11 mouse cellular contexts compared by ENCODE assay signal in the genomic region with DNA sequence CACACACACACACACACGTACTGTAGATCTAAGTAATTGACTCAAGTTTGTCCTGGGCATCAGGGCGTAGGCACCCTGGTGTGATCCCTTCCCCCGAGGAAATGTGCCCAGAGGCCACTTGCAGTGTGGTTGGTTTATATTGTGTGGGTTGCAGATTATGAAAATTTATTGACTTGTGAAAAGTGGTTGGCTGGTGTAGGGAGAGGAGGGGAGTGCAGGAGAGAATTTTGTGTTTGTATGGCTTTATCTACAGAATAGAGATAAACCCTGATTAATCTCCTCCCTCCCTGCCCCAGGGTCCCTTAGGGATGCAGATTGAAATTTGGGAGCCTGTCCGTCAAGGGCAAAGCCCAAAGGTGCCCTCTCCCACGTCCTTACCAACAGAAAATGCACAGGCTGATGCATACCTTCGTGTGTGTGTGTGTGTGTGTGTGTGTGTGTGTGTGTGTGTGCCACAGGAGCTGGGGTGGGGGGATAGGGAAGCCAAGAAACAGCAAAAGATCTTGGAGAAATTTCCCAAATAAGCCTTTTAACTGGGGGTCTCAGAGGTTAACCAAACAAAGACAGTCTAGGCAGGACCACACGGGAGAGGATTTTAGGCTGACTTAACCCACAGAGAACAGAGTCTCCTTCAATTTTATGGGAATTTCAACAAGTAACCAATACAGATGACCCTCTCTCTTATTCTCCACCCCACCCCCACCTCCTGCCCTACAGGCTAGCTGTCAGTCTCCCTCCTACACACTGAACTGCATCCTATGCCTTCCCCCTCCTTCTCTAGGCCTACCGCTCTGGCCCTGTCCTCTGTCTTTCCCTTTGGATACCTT. TPM values are rescaled to one million over a fixed set of nuclear protein-coding genes. Genes with fewer than 3 reads are reported as not detected.
DNase-seq lines count a peak whose midpoint lies in the region; ATAC-seq and TF ChIP-seq lines count a peak whose summit lies in the region.
"Had no signal": no experiment of that assay in that cellular context is flagged by ENCODE, and none has a peak within 500 bp of the region (broad histone marks: within the 10 kb centered on the region; RNA-seq: fewer than 3 reads in every experiment).

No protein-coding gene starts in this region.

- WGBS in embryonic facial prominence, embryonic 15.5 days: 34% methylated on average over 8 of the region's 8 CpGs
- 4% methylated on average over 8 of the region's 8 CpGs for WGBS in limb, embryonic 10.5 days
- 38% methylated on average over 8 of the region's 8 CpGs for WGBS in olfactory bulb, adult 2 months

- ATAC-seq in embryonic facial prominence, embryonic 15.5 days (ENCODE audit: insufficient number of reproducible peaks, low FRiP score, low TSS enrichment, low read depth): no peak

- peaks cover 89% of the 10 kb centered on the region for H3K27me3 ChIP-seq in embryonic facial prominence, embryonic 15.5 days
- H3K27me3 ChIP-seq in limb, embryonic 10.5 days (ENCODE audit: low read depth, poor library complexity, severe bottlenecking): peaks cover 95% of the 10 kb centered on the region

- no peak overlapping the region for H3K9ac ChIP-seq in embryonic facial prominence, embryonic 15.5 days

- H3K27ac ChIP-seq in layer of hippocampus, adult 2 months: peak overlapping the region; percentile 61; the same call in 1 of the 2 replicates
- no peak overlapping the region for H3K27ac ChIP-seq in embryonic facial prominence, embryonic 15.5 days (replicated peaks)
- H3K27ac ChIP-seq in limb, embryonic 10.5 days: no peak overlapping the region
- no peak overlapping the region for H3K27ac ChIP-seq in olfactory bulb, adult 2 months (ENCODE audit: insufficient read depth, low read depth, low read length)

- peak overlapping the region; percentile 24; the same call in 1 of the 2 replicates for H3K4me3 ChIP-seq in layer of hippocampus, adult 2 months
- H3K4me3 ChIP-seq in embryonic facial prominence, embryonic 15.5 days (replicated peaks): peak overlapping the region; percentile 55
- H3K4me3 ChIP-seq in limb, embryonic 10.5 days: no peak overlapping the region
- H3K4me3 ChIP-seq in olfactory bulb, adult 2 months (ENCODE audit: insufficient read depth, low read depth, low read length): peak overlapping the region; percentile 2; the same call in 1 of the 2 replicates

- H3K4me1 ChIP-seq in embryonic facial prominence, embryonic 15.5 days: peaks cover 41% of the 10 kb centered on the region
- peaks cover 52% of the 10 kb centered on the region for H3K4me1 ChIP-seq in limb, embryonic 10.5 days
- H3K4me1 ChIP-seq in olfactory bulb, adult 2 months (ENCODE audit: control insufficient read depth, insufficient read depth, low read length): peaks cover 27% of the 10 kb centered on the region

- TF ChIP-seq CTCF in layer of hippocampus, adult 2 months (conservative IDR thresholded peaks at IDR 0.05): no peak
- no peak for TF ChIP-seq CTCF in olfactory bulb, adult 2 months (IDR thresholded peaks at IDR 0.05; ENCODE audit: insufficient read depth, low read depth, low read length)

- no peaks in the 10 kb centered on the region for H3K36me3 ChIP-seq in embryonic facial prominence, embryonic 15.5 days
- H3K36me3 ChIP-seq in limb, embryonic 10.5 days: no peaks in the 10 kb centered on the region

- no peaks in the 10 kb centered on the region for H3K9me3 ChIP-seq in embryonic facial prominence, embryonic 15.5 days (replicated peaks)
- H3K9me3 ChIP-seq in limb, embryonic 10.5 days (replicated peaks): no peaks in the 10 kb centered on the region

- peak overlapping the region; percentile 52; the same call in 1 of the 2 replicates for H3K4me2 ChIP-seq in embryonic facial prominence, embryonic 15.5 days (replicated peaks)

- TF ChIP-seq POLR2A in olfactory bulb, adult 2 months (IDR thresholded peaks at IDR 0.05; ENCODE audit: insufficient read depth, low read depth, low read length): no peak

- DNase-seq in layer of hippocampus, adult 2 months (ENCODE audit: low spot score in 2 of 2): no peak
- no peak for DNase-seq in layer of hippocampus, adult 8-10 months (ENCODE audit: low spot score in 2 of 2)
- peak; percentile 34 for DNase-seq in limb, embryonic 10.5 days (ENCODE audit: low spot score)
- DNase-seq in ovary, postnatal 14 days (ENCODE audit: low spot score): no peak
- no peak for DNase-seq in adrenal gland, adult 2 months
- no peak for DNase-seq in layer of hippocampus, adult 11-12 months (ENCODE audit: low spot score)
- DNase-seq: adrenal gland, postnatal 25 days; heart, postnatal 14 days; thymus, adult 2 months had no signal

RNA-seq across cellular contexts. Expression of gene Foxf2, which starts 2.5 kb away (rescaled TPM):
- total RNA-seq in layer of hippocampus, adult 2 months (2021): 1 to 10 TPM; 4.7 to 5.5 TPM
- total RNA-seq in layer of hippocampus, adult 8-10 months (2022): 1 to 10 TPM; 3.6 to 4.8 (median 4.7) TPM
- 4.8 and 5.8 TPM in 2 replicates for polyA plus RNA-seq in embryonic facial prominence, embryonic 15.5 days (2015; fragmentation: Nextera tagmentation; extraction: Ambion mirVana)
- 0.44 and 0.75 TPM in 2 replicates for polyA plus RNA-seq in limb, embryonic 10.5 days (2016; fragmentation: Nextera tagmentation; extraction: Ambion mirVana)
- not detected in 2 replicates for polyA plus RNA-seq in olfactory bulb, adult 2 months (2012; ENCODE audit: insufficient read depth, insufficient read length, low replicate concordance, missing spikeins)
- not detected for total RNA-seq in adrenal gland, adult 2 months (2021)
- polyA plus RNA-seq in adrenal gland, adult 2 months (2012; rRNA removed): not detected in 2 replicates
- total RNA-seq: adrenal gland, postnatal 25 days had no signal
